Mouse (Mus musculus): ENCODE results near the gene Morc2a.

Morc2a gene

GRCm38 (mm10) chr11:3735715-3736114 lies 86.7 kb downstream of the Morc2a start:
- DNase-seq (ENCODE audit: low read depth) = no peak

GRCm38 (mm10) chr11:3738778-3739177 lies 89.8 kb downstream of the Morc2a start:
- no peak for DNase-seq (ENCODE audit: low read depth)
